ENCODE assay signal across 8 mouse cellular contexts in the genomic region with DNA sequence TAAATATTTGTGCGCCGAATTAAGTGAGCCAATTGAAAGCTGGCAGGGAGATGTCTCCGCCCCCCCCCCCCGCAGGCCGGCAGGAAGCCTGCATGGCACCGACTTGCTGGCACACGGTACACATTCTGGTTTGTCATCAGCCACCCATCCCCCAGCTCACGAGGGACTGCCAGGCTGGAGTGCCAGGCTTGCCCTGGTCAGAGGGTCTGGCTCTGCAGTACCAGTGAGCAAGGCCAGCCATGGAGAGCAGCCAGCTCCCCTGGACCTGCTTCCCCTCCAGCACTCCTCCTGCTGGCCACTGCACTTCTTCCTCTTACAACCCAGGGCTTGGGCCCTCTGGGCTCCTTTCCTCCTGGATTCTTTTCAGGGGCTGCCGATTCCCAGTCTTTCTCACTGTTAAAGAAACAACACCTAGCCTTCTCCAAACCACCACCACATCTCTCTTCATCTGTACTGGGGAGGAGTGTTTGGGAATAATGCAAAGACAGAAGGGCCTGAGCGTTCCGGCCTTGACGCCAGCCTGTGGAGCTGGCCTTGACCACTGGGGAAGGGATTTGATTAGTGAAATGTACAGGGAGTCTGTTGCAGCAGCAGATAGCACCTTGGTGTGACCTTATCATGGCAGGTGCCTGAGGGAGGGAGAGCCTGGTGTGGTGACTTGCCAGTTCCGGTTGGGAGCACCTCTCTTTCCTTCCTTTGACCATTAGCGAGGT. TPM values are rescaled to one million over a fixed set of nuclear protein-coding genes. Genes with fewer than 3 reads are reported as not detected.
DNase-seq lines count a peak whose midpoint lies in the region; ATAC-seq lines count a peak whose summit lies in the region.

No protein-coding gene starts in this region.

- H3K27ac ChIP-seq in hindbrain, embryonic 10.5 days, result 0 out of 2 replicates have a peak overlapping the region, but pooled peaks have one; percentile 46
- no peak overlapping the region for H3K27ac ChIP-seq in lung, embryonic 16.5 days (ENCODE audit: low read length)

- H3K9ac ChIP-seq in lung, embryonic 16.5 days (ENCODE audit: low read length), result no peak overlapping the region

- no peaks in the 10 kb centered on the region for H3K27me3 ChIP-seq in hindbrain, embryonic 10.5 days (ENCODE audit: insufficient read depth, poor library complexity, severe bottlenecking)
- no peaks in the 10 kb centered on the region for H3K27me3 ChIP-seq in lung, embryonic 16.5 days (ENCODE audit: control insufficient read depth, insufficient read depth, low read depth, low read length)

- peaks cover 10% of the 10 kb centered on the region for H3K4me1 ChIP-seq in hindbrain, embryonic 10.5 days (replicated peaks)
- H3K4me1 ChIP-seq in lung, embryonic 16.5 days (replicated peaks; ENCODE audit: control insufficient read depth, insufficient read depth, low read length), result peaks cover 6% of the 10 kb centered on the region; the same call in 1 of the 2 replicates

- no peak overlapping the region for H3K4me2 ChIP-seq in lung, embryonic 16.5 days (ENCODE audit: low read depth, low read length)

- peak; percentile 62 for ATAC-seq in lung, embryonic 16.5 days (ENCODE audit: low read depth)

- peak; percentile 95 for DNase-seq in MN1 (ENCODE audit: low spot score)
- peak; percentile 94 for DNase-seq in cerebellum, adult 11 months
- DNase-seq in frontal cortex, postnatal 14 days (ENCODE audit: low spot score in 2 of 2), result peak; percentile 59 to 81
- DNase-seq in hindbrain, embryonic 10.5 days (ENCODE audit: low spot score), result peak; percentile 33
- DNase-seq in layer of hippocampus, adult 9-10 months (ENCODE audit: low spot score), result peak; percentile 55
- DNase-seq in right cerebral cortex, postnatal 14 days, result peak; percentile 76
- DNase-seq in spleen, postnatal 4 days (ENCODE audit: low spot score in 2 of 2), result no peak

- peak overlapping the region; percentile 34 for H3K4me3 ChIP-seq in hindbrain, embryonic 10.5 days
- no peak overlapping the region for H3K4me3 ChIP-seq in lung, embryonic 16.5 days (ENCODE audit: low read length)

- no peaks in the 10 kb centered on the region for H3K9me3 ChIP-seq in hindbrain, embryonic 10.5 days
- no peaks in the 10 kb centered on the region for H3K9me3 ChIP-seq in lung, embryonic 16.5 days (ENCODE audit: control insufficient read depth, low read length)

- 52% methylated on average over 14 of the region's 14 CpGs for WGBS in hindbrain, embryonic 10.5 days
- 50% methylated on average over 14 of the region's 14 CpGs for WGBS in lung, embryonic 16.5 days

- no peaks in the 10 kb centered on the region for H3K36me3 ChIP-seq in hindbrain, embryonic 10.5 days
- no peaks in the 10 kb centered on the region for H3K36me3 ChIP-seq in lung, embryonic 16.5 days (ENCODE audit: control insufficient read depth, insufficient read depth, low read length)

RNA-seq across cellular contexts. Expression of a gene that starts 30.7 kb away (rescaled TPM):
- polyA plus RNA-seq in hindbrain, embryonic 10.5 days (2016; fragmentation: Nextera tagmentation; extraction: Ambion mirVana), result 24.2 and 30.3 TPM in 2 replicates
- polyA plus RNA-seq in lung, embryonic 16.5 days (2015; fragmentation: Nextera tagmentation; extraction: Ambion mirVana), result 9.8 and 10.9 TPM in 2 replicates

Comparison
In these comparisons a context has a peak if more than half of its experiments do, and no peak if none do; other contexts are left out.
1. DNase-seq: peak in MN1 (single experiment), cerebellum, adult 11 months (single experiment), frontal cortex, postnatal 14 days (2 of 2), hindbrain, embryonic 10.5 days (single experiment), layer of hippocampus, adult 9-10 months (single experiment) and right cerebral cortex, postnatal 14 days (single experiment); none in spleen, postnatal 4 days (0 of 2).